Mouse (Mus musculus): ENCODE measurements at regions not wholly inside any gene's neighbourhood (a gene's known extent, or its start where the extent isn't known, plus 50 kb on each side); places are given as distances from the start of the nearest gene placed in this dataset.

DNA sequence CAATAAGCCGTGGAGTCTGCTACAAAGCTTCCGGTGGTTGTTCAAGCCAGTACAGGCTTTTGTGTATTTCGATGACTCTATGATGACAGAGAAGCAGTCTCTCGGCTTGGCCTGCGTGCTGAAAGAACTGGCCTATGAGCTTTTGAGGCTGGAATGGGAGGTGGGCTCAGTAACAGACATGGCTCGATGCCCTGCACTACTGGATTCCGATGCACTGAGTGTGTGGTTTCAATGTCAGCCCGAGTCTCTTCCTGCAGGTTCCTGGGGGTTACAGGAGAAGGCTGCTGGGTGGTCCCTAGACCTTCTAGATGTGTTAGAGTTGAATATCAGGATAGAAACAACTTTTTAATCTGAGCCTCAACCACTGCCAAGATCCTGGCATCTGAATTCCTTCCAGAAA is 53.2 kb downstream of the Gm815 start:
- no peak for DNase-seq
- intact Hi-C loops (cut with DNase I), result no loop called here

DNA sequence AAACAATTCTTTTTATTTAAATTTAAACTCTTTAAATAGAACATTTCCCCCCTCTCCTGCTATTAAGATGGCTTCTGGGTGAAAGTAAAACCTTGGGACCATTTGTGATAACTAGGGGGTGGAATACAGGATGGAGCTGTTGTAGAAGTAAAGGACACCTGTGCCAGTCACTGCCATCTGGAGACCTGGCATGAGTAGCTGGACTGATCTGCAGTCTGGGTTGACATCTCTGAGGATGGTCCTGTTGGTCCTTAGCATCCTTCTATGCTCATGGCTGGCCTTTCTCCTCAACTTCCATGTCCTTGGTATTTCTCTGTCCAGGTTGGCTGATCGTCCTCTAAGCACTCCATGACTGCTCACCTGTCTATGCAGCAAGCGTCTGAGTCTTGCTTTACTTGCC is 58.3 kb downstream of the Gm815 start:
- no peak for DNase-seq
- intact Hi-C loops (cut with DNase I), result no loop called here

DNA sequence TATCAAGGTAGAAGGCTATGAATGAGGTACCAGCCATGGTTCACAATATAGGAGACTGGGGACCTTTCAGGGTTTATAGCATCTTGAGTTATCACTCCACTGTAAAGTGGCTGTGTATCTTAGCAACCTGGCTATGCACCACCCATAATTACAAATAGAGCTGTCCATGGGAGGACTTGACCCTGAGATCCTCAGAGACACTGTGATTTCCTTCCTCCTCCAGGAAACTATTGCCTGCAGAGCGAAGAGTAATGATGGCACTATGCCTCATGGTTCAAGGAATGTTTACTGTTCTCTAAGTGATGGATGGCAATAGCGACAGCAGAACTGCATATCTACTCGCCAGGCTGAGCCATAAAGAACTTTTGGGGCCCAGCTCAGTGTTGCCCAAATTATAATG is 60.9 kb downstream of the Gm815 start:
- intact Hi-C loops (cut with DNase I), result no loop called here
- no peak for DNase-seq

DNA sequence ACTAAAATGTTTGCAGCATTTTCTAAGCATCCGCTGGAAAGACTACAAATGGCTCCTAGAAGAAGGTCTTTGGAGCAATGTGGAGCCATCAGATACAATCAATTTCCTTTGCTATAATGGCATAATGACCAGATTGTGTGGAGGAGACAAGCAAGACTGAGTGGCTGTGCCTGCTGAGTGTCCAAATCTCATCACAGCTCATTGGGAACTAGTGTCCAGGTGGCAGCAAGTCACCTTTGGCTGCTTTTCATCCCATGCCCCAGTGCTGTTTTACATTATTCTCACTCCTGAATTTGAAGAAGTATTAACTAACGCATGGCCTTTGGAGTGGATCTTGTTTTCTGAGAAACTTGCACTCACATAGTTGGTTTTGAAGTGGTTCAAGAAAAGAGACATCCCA is 62.8 kb downstream of the Gm815 start:
- no peak for DNase-seq
- intact Hi-C loops (cut with DNase I), result no loop called here

DNA sequence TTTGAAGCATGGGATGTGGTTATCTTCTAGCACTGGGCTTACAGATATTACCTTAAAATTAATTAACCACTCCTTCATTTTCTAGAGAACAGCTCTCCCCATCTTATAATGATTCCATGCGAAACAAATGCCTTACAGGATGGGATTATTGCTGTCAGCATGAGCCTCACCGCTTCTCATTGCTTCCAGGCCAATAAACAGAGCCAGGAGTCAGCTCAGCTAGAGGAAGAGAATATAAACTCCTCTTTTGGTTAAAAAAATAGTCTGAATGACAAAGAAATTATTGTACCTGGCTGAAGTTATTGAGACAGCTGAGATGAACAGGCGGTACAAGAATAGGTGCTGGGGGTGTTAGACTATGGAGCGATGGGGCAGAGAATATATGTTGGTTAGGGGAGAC is 63.5 kb downstream of the Gm815 start:
- intact Hi-C loops (cut with DNase I), result no loop called here
- DNase-seq, result no peak

DNA sequence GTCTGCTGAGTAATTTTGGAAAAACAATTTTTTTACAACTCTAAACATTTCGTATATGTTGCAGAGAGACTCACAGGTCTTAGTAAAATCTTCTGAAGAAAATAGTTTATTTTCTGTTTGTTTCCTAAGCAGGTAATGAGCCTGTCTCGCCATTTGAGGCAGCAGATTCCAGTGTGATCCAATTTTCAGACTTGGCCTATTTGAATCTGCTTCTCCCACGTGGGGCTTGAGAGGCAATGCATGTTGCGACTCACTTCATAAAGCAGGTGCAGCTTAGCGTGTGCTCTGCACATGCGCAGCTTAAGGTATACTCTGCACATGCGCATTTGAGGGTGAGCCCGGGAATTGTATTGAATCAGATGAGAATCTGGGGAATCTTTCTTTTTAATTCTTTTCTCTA is 67.7 kb downstream of the Gm815 start:
- intact Hi-C loops (cut with DNase I), result no loop called here
- DNase-seq, result no peak

DNA sequence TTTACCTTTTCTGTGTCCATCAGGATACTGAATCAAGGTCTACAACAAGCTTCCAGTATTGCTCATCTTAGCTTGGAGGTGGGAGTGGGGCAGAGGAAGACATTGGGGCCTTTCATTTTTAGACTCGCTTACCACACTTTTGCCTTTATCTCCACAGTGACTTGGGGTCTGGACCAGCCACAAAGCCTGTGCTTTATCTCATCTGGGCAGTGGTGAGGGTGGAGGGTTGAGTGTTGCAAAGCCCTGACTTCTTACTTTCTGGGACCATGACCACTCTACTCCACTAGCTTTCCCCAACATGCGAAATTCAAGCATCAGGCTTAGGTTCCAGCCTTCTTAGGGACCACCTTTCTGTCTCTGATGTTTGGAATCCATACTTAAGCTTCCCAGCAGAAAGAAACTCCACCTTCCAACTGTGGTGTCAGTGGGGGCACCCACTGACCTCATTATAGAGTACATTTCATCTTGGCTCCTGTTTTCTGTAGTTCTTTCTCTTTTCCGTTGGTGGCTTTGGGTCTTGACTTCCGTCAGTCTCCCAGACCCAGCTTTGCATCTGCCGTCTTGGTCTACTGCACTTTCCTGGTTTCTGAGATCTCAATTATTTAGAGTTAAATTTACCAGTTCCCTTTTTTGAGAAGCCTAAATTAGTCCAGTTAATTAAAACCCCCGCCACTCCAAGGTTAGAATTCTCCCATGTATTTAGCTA is 80.5 kb downstream of the Gm815 start:
- intact Hi-C loops (cut with DNase I), result no loop called here
- DNase-seq, result no peak

DNA sequence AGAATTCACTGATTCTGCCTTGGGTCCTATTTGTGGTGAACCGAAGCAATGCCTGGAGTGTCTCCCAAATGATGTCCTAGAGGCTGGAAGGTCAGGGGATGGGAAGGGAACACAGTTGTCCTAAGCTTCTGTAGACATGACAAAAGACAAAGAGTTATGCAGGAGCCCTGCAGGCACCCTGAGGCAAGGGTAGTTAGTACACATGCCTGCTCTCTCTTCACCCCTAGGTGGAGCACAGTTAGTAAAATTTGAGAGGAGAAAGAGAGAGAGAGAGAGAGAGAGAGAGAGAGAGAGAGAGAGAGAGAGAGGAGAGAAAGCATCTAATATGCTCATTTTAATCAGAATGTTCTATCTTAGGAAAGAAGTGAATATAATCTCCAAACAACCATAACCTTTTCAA is 87.4 kb downstream of the Gm815 start:
- intact Hi-C loops (cut with DNase I), result no loop called here

DNA sequence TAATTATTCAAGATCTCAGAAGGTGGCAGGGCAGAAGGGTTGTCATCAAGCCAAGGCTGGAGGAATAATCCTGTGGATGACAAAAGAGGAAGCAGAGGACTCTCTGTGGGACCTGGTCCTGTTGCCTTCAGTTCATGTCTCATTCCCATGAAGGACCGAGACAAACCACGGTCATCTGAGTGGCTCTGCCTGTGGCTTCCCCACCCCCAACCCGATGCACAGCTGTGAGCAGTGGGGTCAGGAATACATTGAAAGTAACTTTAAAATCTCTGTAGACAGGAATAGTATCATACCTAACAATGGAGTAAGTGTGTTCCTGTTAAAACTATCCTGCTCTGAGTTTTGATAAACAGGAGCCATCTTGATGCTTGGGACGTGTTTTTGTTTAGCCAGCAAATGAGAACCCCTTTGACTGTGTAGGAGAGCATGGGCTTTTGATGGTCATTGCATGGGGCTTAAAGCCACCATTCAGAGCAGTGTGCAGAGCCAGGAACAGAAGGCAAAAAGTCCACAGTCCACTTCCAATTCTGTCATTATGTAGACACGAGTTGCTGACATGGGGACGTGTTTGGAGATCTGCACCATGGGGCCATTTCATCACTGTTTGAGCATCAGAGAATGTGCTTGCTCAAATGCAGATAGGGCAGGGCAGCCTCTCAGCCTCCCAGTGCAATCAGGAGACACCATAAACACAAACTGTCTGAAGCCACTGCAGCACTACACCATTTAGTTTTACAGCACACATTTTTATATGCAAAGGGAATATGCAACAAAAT is 88.3 kb downstream of the Gm815 start:
- intact Hi-C loops (cut with DNase I), result no loop called here
- no peak for DNase-seq

More for the DNA sequence above, 87.4 kb downstream of the Gm815 start:
- DNase-seq, result no peak

DNA sequence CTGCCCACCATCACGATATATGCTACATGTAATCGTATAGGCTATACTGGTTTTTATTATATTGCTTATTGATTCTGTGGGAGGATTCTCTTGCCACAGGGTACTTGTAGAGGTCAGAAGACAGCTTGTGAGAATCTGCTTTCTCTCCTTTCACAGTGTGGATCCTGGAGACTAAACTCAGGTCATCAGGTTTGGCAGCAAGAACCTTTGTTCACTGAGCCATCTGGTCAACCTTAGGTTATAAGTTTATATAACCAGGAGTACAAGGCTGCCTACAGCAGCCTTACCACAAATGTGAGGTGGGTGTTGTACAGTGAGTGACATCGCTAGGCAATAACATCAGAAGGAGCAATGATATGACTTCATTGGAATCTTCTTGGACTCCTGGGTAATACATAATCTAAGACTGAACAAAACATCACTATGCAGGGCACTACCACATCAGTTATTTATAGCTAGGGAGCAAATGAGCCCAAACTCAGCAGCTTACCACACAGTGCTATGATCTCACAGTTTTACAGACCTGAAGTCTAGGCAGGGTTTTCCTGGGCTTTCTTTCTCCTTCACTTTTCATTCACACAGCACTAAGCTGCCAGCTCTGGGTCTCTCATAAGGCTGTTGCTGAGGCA is 89.0 kb downstream of the Gm815 start:
- intact Hi-C loops (cut with DNase I), result loop anchor here (5.0 kb wide), 1 partner anchor 453 kb away; the partner anchor contains the start of gene Pum3

DNA sequence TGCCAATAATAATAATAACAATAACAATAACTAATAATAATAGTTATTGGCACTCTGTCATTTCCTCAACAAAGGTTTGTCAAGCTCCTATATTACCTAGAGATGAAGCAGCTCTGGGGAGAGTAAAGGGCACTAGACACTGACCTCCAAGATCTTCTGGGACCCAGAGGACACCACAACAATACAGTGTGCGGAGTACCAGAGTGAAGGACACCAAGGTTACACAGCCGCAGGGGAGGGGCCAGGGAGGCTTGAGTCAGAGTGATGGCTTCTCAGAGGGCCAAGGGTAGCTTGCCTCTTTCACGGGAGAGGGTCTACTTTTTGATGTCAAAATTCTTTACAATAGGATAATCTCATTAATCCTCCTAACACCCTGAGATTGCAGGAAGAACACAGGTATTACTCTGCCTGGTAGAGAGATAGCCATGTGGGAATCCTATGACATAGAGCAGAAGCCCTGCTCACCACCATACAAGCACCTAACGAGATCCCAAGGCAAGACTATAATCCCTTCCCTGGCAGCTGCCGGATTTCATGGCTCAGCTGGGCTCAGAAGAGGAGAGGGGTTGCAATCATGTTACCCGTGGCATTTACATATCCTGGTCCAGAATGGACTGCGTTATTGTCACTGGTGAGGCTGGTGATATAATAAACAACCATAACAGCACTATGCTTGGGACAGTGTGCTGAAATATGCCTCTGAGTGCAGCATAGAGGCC is 91.1 kb downstream of the Gm815 start:
- intact Hi-C loops (cut with DNase I), result loop anchor here (5.0 kb wide), 1 partner anchor 451 kb away; the partner anchor contains the start of gene Pum3

More for the DNA sequence above, 89.0 kb downstream of the Gm815 start:
- no peak for DNase-seq

DNA sequence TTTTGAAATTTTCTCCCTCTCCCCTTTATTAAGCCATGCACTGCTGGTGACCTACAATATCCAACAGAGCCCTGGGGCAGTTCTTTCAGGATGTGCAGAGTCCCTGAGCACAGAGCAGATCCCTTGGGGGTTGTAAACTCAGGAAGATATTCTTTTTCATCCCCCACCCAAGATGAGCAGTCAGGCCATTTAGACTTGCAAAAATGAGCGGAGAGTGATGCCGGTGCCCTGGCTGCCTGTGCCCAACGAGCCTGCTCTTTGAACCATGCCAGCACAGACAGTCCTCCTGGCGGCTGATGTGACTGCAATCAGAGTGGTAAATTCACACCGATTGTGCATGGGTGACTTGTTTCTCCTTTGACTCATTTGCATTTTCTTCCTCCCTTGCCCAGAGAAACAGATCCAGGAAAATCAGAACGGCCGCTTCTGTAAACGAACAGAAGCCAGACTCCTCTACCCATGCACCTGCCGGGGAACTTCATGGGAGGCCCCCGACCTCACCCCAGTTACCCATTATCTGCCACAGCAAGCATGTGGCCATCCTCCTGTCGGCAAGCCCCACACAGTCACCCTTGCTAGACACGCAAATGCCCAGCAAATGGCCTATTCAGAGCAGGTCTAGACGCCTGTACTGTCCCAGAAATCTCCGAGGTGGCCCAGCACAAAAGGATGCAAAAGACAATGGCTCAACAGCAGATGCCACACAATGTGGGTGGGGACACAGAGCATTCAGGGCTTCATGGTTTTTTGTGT is 92.4 kb downstream of the Gm815 start:
- intact Hi-C loops (cut with DNase I), result loop anchor here (5.0 kb wide), 1 partner anchor 449 kb away; the partner anchor contains the start of gene Pum3
- no peak for DNase-seq

More for the DNA sequence above, 91.1 kb downstream of the Gm815 start:
- DNase-seq, result no peak

DNA sequence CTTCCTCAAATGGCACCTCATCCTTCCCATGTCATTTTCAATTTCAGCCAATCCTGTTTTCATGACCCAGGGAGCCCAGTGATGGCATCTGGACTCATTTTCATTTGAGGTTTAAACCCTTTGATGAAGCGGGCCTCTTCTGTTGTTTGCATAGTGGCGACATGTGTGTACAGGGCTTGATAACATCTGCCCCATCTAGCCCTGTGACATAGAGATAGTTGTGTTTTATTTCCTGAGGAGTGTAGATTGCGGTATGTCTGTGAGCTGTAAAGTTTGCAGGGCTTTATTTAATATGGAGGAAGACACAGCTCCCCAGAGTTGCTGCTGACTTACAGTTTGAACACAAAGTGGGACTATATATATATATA is 92.9 kb downstream of the Gm815 start:
- intact Hi-C loops (cut with DNase I), result loop anchor here (5.0 kb wide), 1 partner anchor 449 kb away; the partner anchor contains the start of gene Pum3
- DNase-seq, result no peak

DNA sequence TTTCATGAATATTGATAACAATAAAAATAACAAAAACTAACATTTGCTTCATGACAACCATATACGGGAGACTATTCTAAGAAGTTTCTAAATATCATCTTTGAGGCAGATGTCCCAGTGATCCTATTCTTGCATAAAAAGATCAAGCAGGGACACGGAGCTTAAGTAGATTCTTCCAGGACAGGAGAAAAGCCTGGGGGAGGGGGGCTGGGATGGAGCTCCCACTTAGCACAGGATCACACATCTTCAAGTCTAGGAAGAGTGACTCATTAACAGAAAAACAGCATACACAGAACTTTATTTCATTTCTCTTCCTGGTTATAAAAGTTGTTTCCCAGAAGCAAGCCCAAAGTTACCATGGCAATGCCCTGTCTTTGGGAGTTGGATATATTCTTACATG is 93.6 kb downstream of the Gm815 start:
- intact Hi-C loops (cut with DNase I), result loop anchor here (5.0 kb wide), 1 partner anchor 448 kb away; the partner anchor contains the start of gene Pum3
- DNase-seq, result no peak

DNA sequence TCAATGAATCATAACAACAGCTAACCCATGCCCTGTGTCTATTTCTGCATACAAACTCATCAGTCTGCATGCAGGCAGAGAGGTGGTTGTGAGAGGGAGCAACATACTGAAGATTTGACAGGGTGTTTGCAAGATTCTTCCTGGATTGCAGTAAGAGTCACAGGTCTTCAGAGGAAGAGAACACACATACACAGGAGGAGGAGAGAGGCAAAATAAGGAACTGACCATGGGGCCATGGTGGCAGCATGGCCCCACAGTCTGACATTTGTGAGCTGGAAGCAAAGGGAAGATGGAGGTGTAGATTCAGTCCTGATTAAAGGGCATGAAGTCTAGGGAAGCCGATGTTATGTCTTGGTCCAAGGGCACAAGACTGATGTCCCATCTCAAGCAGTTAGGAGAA is 101.0 kb downstream of the Gm815 start:
- no peak for DNase-seq
- intact Hi-C loops (cut with DNase I), result no loop called here

DNA sequence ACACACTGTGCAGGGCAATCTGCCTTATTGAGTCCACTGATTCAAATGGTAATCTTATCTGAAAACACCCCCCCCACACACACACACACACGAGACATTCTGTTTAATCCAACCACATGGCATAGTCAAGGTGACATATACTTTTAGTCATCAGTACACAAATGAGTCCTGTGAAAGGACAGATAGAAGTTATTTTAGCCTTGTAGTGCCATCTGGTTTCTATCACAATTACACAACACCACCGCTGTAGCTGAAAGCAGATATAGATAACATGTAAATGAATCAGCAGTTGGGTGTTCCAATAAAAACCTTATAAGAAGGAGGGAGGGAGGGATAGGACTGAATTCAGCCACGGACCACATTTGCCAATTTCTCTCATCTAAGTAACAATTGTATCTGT is 101.5 kb downstream of the Gm815 start:
- intact Hi-C loops (cut with DNase I), result no loop called here
- no peak for DNase-seq

DNA sequence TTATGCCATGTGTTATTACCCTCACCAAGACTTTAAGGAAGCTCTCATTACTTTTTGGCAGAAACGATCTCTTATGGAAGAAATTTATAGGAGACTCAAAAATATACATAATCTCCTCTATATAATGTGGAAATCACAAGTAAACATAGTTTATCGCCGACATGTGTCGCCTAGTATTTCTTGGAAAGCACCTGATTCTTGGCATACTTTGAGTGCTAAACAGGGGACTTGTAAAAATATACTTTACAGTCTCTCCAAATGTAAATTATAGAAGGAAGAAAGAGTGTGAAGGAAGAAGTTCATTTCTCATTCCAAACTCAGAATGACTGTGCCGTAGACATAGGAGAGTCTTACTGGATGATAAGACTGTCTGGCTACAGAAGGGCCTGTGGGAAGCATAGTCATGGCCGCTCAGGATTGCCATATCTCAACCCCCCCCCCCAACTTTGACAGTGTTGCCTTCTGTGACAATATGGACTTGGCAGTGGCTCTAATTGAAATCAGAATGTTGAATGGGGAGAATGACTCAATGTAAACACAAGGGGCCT is 102.3 kb downstream of the Gm815 start:
- intact Hi-C loops (cut with DNase I), result no loop called here
- DNase-seq, result no peak

DNA sequence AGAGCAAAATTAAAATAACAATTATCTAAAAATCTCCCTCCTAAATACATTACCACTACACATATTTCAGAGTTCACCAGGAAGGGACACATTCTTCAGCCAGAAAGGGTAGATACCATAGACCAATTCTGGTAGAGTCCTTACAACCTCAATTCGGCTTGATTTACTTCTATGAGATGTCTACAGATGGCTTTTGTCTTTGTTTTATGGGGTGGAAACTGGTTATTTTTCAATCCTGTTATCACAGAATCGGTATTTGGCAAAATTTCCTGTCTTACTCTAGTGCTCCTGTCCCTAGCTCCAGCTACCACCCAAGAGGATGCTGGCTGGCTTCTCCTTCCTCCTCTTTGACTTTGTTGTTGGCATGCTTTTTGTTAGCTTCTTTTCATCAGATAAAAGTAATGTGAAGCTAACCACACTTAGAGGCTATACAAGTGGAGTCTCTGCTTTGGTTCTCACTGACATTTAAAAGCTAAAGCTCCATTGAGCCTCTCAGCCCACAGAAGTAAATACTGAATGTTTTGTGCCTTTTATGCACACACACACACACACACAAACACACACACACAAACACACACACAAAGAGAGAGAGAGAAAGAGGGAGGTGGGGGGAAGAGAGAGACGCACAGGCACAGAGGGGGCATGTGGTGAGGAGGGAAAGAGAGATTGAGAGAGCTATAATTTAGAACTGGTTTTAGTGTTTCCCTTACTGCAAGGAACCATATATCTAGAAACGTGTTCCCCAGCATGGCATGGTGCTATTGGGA is 109.1 kb downstream of the Gm815 start:
- DNase-seq, result no peak

DNA sequence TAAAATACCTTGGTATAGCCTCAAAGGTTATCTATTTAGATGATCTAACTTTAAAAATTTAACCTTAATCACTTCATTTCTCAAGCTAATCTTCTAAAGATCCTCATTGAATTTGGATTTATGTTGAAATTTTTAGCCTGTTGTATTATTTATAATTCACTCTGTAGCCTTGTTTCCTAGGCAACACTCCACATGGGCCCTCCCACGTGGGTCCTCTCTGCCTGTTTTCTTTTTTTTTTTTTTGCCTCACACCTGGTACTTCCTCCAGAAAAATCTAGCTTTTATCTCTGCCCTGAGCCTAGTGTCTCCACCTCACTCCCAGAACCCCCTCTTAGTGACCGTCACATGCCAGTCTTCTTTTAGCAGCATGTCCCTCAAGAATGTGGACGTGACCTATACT is 113.9 kb downstream of the Gm815 start:
- intact Hi-C loops (cut with DNase I), result no loop called here
- no peak for DNase-seq

More for the DNA sequence above, 109.1 kb downstream of the Gm815 start:
- intact Hi-C loops (cut with DNase I), result no loop called here

Measured in heart, postnatal 36 days (tissue).